Mouse (Mus musculus) embryo, embryonic 11 days (tissue): ENCODE measurements around the gene Sept11.
A peak's percentile ranks its signal among the peaks of the same experiment; 100 is the strongest.

Experiments used
- DNase-seq: peaks from one replicate; pipeline ENCODE4 v3.0.0-alpha.2; 2015

Sept11 gene

GRCm38 (mm10) chr5:93183311-93183710 is 90.1 kb downstream of the Sept11 start:
- no peak for DNase-seq

- no peak for DNase-seq
Observed at GRCm38 (mm10) chr5:93184548-93184947, 91.3 kb downstream of the Sept11 start.

- DNase-seq, result no peak
Observed at GRCm38 (mm10) chr5:93189607-93190006, 96.4 kb downstream of the Sept11 start.

GRCm38 (mm10) chr5:93190428-93190827 is 97.2 kb downstream of the Sept11 start:
- no peak for DNase-seq

GRCm38 (mm10) chr5:93198232-93198631 is 105.0 kb downstream of the Sept11 start:
- DNase-seq, result no peak

GRCm38 (mm10) chr5:93201181-93201580 is 107.9 kb downstream of the Sept11 start:
- peak; percentile 13 for DNase-seq

- DNase-seq, result peak; percentile 64
Observed at GRCm38 (mm10) chr5:93205371-93206108, 112.3 kb downstream of the Sept11 start.

- peak; percentile 97 for DNase-seq
Observed at GRCm38 (mm10) chr5:93206109-93207005, 113.1 kb downstream of the Sept11 start, which contains the start of the genes Ccni and 2010109A12Rik. Gene Ccni, minus strand, starts transcription at chr5:93206495. Gene 2010109A12Rik, plus strand, starts transcription at chr5:93206518.

- DNase-seq, result no peak
Observed at GRCm38 (mm10) chr5:93207006-93207348, 113.7 kb downstream of the Sept11 start.

- DNase-seq, result peak; percentile 8
Observed at GRCm38 (mm10) chr5:93207555-93207954, 114.3 kb downstream of the Sept11 start.

GRCm38 (mm10) chr5:93218375-93218774 is 125.1 kb downstream of the Sept11 start:
- DNase-seq, result no peak

GRCm38 (mm10) chr5:93221661-93222060 is 128.4 kb downstream of the Sept11 start:
- DNase-seq, result no peak

- no peak for DNase-seq
Observed at GRCm38 (mm10) chr5:93224549-93224948, 131.3 kb downstream of the Sept11 start.
